Mouse (Mus musculus): ENCODE measurements around the gene Kdm7a. TPM values are rescaled to one million over a fixed set of nuclear protein-coding genes. Genes with fewer than 3 reads are reported as not detected.

The Kdm7a gene
- polyA plus RNA-seq, 1 experiment = 0.42 TPM

DNA sequence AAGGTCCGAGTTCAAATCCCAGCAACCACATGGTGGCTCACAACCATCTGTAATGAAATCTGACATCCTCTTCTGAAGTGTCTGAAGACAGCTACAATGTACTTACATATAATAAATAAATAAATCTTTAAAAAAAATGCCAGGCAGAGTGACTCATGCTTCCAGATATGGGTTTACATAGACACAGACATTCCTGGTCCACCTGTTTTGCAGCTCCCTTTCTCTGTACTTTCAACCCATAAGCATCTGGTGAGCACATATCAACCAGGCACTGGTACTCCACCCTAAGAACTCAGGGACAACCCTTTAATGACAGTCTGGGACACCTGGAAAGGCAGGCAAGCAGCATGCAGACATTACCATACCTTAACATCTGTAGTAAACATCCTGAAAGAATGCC, 91.2 kb downstream of the Kdm7a start:
- H3K79me2 ChIP-seq (ENCODE audit: control insufficient read depth, insufficient read depth) = no peaks in the 10 kb centered on the region
- H3K36me3 ChIP-seq (ENCODE audit: control insufficient read depth, insufficient read depth) = no peaks in the 10 kb centered on the region
- H3K79me3 ChIP-seq (ENCODE audit: low read depth) = no peaks in the 10 kb centered on the region
- no peak overlapping the region for H3ac ChIP-seq (ENCODE audit: control insufficient read depth, insufficient read length, low read depth)
- no peaks in the 10 kb centered on the region for H3K27me3 ChIP-seq (ENCODE audit: control insufficient read depth, insufficient read depth, insufficient read length)
- TF ChIP-seq CTCF (IDR thresholded peaks at IDR 0.05; ENCODE audit: control insufficient read depth, insufficient read depth, insufficient read length) = no peak
- TF ChIP-seq CEBPB (IDR thresholded peaks at IDR 0.05; ENCODE audit: low read depth) = no peak
- TF ChIP-seq FOSL1 (IDR thresholded peaks at IDR 0.05; ENCODE audit: insufficient read depth, low read length, poor library complexity, severe bottlenecking) = no peak
- no peak for TF ChIP-seq MAX (IDR thresholded peaks at IDR 0.05)
- TF ChIP-seq MYOD1 (IDR thresholded peaks at IDR 0.05; ENCODE audit: control insufficient read depth, insufficient read length, low read depth) = no peak
- TF ChIP-seq MYOG (IDR thresholded peaks at IDR 0.05; ENCODE audit: control insufficient read depth, extremely low read depth, insufficient read length) = no peak
- no peak overlapping the region for H3K4me3 ChIP-seq (ENCODE audit: insufficient read depth, poor library complexity, severe bottlenecking)

DNA sequence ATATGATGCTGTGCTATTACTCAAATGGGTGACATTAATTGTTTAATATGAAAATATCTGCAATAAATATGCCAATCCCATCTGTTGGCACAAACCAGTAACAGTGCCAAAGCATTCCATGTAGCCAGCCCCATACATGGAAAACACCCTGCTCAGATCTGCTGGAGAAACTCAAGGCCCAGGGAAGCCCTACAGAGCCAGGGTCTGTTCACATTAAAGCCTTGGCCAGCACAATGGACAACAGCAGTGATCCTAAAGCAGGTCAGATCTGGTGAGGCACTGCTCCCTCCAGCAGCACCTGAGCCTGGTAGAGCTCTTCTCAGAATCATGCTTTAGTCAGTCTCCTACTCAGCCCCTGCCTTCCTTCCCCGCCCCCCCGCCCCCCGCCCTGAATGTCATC, 93.4 kb downstream of the Kdm7a start:
- no peaks in the 10 kb centered on the region for H3K79me3 ChIP-seq (ENCODE audit: low read depth)
- TF ChIP-seq CEBPB (IDR thresholded peaks at IDR 0.05; ENCODE audit: low read depth) = no peak
- TF ChIP-seq CTCF (IDR thresholded peaks at IDR 0.05; ENCODE audit: control insufficient read depth, insufficient read depth, insufficient read length) = no peak
- no peak for TF ChIP-seq MYOG (IDR thresholded peaks at IDR 0.05; ENCODE audit: control insufficient read depth, extremely low read depth, insufficient read length)
- TF ChIP-seq MYOD1 (IDR thresholded peaks at IDR 0.05; ENCODE audit: control insufficient read depth, insufficient read length, low read depth) = no peak
- no peak for TF ChIP-seq USF1 (IDR thresholded peaks at IDR 0.05; ENCODE audit: low read depth)
- no peaks in the 10 kb centered on the region for H3K27me3 ChIP-seq (ENCODE audit: control insufficient read depth, insufficient read depth, insufficient read length)
- H3K36me3 ChIP-seq (ENCODE audit: control insufficient read depth, insufficient read depth) = no peaks in the 10 kb centered on the region
- no peak overlapping the region for H3K4me3 ChIP-seq (ENCODE audit: insufficient read depth, poor library complexity, severe bottlenecking)
- H3K79me2 ChIP-seq (ENCODE audit: control insufficient read depth, insufficient read depth) = no peaks in the 10 kb centered on the region
- H3ac ChIP-seq (ENCODE audit: control insufficient read depth, insufficient read length, low read depth) = no peak overlapping the region

DNA sequence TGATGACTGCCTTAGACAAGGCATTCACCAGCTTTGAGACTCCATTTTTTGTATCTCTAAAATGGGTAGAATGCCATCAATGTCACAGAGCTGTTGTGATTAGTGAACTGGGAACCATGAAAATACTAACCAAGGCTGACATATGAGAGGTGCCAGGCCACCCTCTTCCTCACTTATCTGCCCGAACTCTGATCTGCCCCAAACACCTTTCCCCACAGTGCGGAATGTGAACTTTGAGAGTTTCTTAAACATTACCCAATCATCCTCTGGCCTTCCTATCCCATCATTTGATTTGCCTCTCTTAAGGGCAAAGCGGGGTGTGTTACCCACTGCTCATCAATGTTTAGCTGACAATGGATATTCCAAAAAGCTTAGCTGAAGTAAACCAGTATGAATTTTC, 93.9 kb downstream of the Kdm7a start:
- H3K79me2 ChIP-seq (ENCODE audit: control insufficient read depth, insufficient read depth) = no peaks in the 10 kb centered on the region
- TF ChIP-seq MYOG (IDR thresholded peaks at IDR 0.05; ENCODE audit: control insufficient read depth, extremely low read depth, insufficient read length) (no peak), MYOD1 (IDR thresholded peaks at IDR 0.05; ENCODE audit: control insufficient read depth, insufficient read length, low read depth) (no peak), FOSL1 (IDR thresholded peaks at IDR 0.05; ENCODE audit: insufficient read depth, low read length, poor library complexity, severe bottlenecking) (no peak), CEBPB (IDR thresholded peaks at IDR 0.05; ENCODE audit: low read depth) (no peak), CTCF (IDR thresholded peaks at IDR 0.05; ENCODE audit: control insufficient read depth, insufficient read depth, insufficient read length) (no peak), MAX (IDR thresholded peaks at IDR 0.05) (no peak), USF1 (IDR thresholded peaks at IDR 0.05; ENCODE audit: low read depth) (no peak)

DNA sequence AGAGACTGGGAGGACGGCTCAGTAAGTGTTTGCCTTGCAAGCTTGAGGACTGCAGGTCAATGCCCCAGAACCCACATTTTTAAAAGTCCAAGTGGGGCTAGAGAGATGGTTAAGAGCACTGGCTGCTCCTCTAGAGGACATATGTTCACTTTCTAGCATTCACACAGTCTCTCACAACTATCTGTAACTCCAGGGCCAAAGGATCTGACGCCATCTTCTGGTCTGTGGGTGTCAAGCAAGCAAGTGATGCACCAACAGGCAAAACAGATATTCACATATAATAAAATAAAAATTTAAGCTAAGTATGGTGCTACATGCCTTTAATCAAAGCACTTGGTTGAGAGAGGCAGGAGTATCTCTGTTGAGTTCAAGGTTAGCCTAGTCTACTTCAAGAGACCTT, 99.8 kb downstream of the Kdm7a start:
- Histone ChIP-seq H3K79me2 (ENCODE audit: control insufficient read depth, insufficient read depth) (no peaks in the 10 kb centered on the region), H3ac (ENCODE audit: control insufficient read depth, insufficient read length, low read depth) (no peak overlapping the region), H3K36me3 (ENCODE audit: control insufficient read depth, insufficient read depth) (peaks cover 5% of the 10 kb centered on the region), H3K79me3 (ENCODE audit: low read depth) (no peaks in the 10 kb centered on the region), H3K4me3 (ENCODE audit: insufficient read depth, poor library complexity, severe bottlenecking) (no peak overlapping the region), H3K27me3 (ENCODE audit: control insufficient read depth, insufficient read depth, insufficient read length) (no peaks in the 10 kb centered on the region)
- TF ChIP-seq MAX (IDR thresholded peaks at IDR 0.05) (no peak), MYOD1 (IDR thresholded peaks at IDR 0.05; ENCODE audit: control insufficient read depth, insufficient read length, low read depth) (no peak), CEBPB (IDR thresholded peaks at IDR 0.05; ENCODE audit: low read depth) (no peak), USF1 (IDR thresholded peaks at IDR 0.05; ENCODE audit: low read depth) (no peak), CTCF (IDR thresholded peaks at IDR 0.05; ENCODE audit: control insufficient read depth, insufficient read depth, insufficient read length) (no peak), MYOG (IDR thresholded peaks at IDR 0.05; ENCODE audit: control insufficient read depth, extremely low read depth, insufficient read length) (no peak), FOSL1 (IDR thresholded peaks at IDR 0.05; ENCODE audit: insufficient read depth, low read length, poor library complexity, severe bottlenecking) (no peak)

More for the DNA sequence above, 93.9 kb downstream of the Kdm7a start:
- Histone ChIP-seq H3K79me3 (ENCODE audit: low read depth) (no peaks in the 10 kb centered on the region), H3K27me3 (ENCODE audit: control insufficient read depth, insufficient read depth, insufficient read length) (no peaks in the 10 kb centered on the region), H3K36me3 (ENCODE audit: control insufficient read depth, insufficient read depth) (no peaks in the 10 kb centered on the region), H3K4me3 (ENCODE audit: insufficient read depth, poor library complexity, severe bottlenecking) (no peak overlapping the region), H3ac (ENCODE audit: control insufficient read depth, insufficient read length, low read depth) (no peak overlapping the region)

DNA sequence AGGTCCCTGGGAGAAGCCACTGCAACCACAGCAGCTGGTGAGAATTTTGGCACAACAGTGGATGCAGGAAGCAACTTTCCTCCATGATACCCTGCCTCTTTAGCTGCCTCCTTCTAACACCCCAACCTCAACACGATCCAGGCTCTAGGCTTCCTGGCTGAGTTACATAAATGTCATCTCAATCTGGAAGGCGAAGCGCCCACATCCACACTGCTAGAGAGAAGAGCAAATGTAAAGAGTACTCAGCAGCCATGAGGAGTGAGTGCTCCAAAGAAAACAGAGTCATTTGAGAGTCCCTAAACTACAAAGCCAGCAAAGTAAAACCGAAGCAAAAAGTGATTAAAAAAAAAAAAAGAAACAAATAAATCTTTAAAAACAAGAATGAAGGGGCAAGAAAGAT, 102.0 kb downstream of the Kdm7a start:
- Histone ChIP-seq H3K79me2 (ENCODE audit: control insufficient read depth, insufficient read depth) (no peaks in the 10 kb centered on the region), H3K79me3 (ENCODE audit: low read depth) (no peaks in the 10 kb centered on the region), H3K36me3 (ENCODE audit: control insufficient read depth, insufficient read depth) (peaks cover 6% of the 10 kb centered on the region), H3K4me3 (ENCODE audit: insufficient read depth, poor library complexity, severe bottlenecking) (no peak overlapping the region), H3K27me3 (ENCODE audit: control insufficient read depth, insufficient read depth, insufficient read length) (no peaks in the 10 kb centered on the region), H3ac (ENCODE audit: control insufficient read depth, insufficient read length, low read depth) (no peak overlapping the region)
- no peak for TF ChIP-seq CTCF (IDR thresholded peaks at IDR 0.05; ENCODE audit: control insufficient read depth, insufficient read depth, insufficient read length)
- no peak for TF ChIP-seq MYOD1 (IDR thresholded peaks at IDR 0.05; ENCODE audit: control insufficient read depth, insufficient read length, low read depth)
- TF ChIP-seq MAX (IDR thresholded peaks at IDR 0.05) = no peak
- TF ChIP-seq CEBPB (IDR thresholded peaks at IDR 0.05; ENCODE audit: low read depth) = no peak
- no peak for TF ChIP-seq FOSL1 (IDR thresholded peaks at IDR 0.05; ENCODE audit: insufficient read depth, low read length, poor library complexity, severe bottlenecking)
- TF ChIP-seq USF1 (IDR thresholded peaks at IDR 0.05; ENCODE audit: low read depth) = no peak
- no peak for TF ChIP-seq MYOG (IDR thresholded peaks at IDR 0.05; ENCODE audit: control insufficient read depth, extremely low read depth, insufficient read length)

Other genes with a start within 250 kb of the Kdm7a start
- gene Parp12, start 88.4 kb downstream of the Kdm7a start, polyA plus RNA-seq (2012; fragmentation: generic; extraction: Trizol) = 6.3 TPM
- 18.6 TPM for gene Slc37a3, start 170.9 kb upstream of the Kdm7a start, polyA plus RNA-seq (2012; fragmentation: generic; extraction: Trizol)
- not detected for gene Rab19, start 174.4 kb upstream of the Kdm7a start, polyA plus RNA-seq (2012; fragmentation: generic; extraction: Trizol)
- 30.9 TPM for gene Mkrn1, start 213.7 kb upstream of the Kdm7a start, polyA plus RNA-seq (2012; fragmentation: generic; extraction: Trizol)

Data from C2C12 (cell line).